Mouse (Mus musculus) adrenal gland, postnatal 4 days (tissue): ENCODE results near the gene Slc17a1. TPM values are rescaled to one million over a fixed set of nuclear protein-coding genes. Genes with fewer than 3 reads are reported as not detected.

Experiments used
- DNase-seq, 2 experiments: peaks; one replicate each; pipeline ENCODE4 v3.0.0; 2021 to 2022; ENCODE audit warnings: low spot score in 2 of 2, mixed read lengths in 2 of 2
- microRNA-seq: library from miRNA; unstranded; fragments of <30 nt; microRNA quantifications from one replicate; pipeline ENCODE4 v1.2.0, GENCODE M21; 2021
- total RNA-seq, 2 experiments: library from RNA; stranded (reverse); gene quantifications; 2 replicates each; pipeline ENCODE4 v1.2.3; 2021

Slc17a1 gene
- total RNA-seq, 2 experiments from 2014 or later = 0.37 to 5.1 TPM

DNA sequence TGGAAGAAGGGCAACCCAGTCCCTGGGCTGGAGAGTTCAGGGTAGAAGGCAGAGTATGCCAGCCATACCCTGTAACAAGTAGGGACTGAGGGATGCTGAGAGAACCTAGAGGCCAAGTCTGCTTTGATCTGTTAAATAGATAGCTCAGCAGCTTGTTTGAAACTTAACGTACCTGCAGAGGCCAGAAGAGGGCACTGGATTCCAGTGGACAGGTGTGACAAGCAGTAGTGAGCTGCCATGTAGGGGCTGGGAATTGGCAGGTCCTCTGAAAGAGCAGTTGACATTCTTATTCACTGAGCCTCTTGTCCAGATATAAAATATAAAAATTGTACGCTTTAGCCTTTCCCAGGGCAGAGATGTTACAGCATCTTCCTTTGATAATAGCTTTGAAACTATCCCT, 75.3 kb downstream of the Slc17a1 start:
- no peak for DNase-seq

Small RNA genes within 50 kb of the gene (microRNA-seq; reads per million reads assigned to microRNA genes)
- gene Gm44344 = not detected

Other genes starting within 250 kb of the Slc17a1 start
- 10 to 100 TPM; 40.6 to 48.5 TPM for gene Hist1h2be, start 246.6 kb upstream of the Slc17a1 start, total RNA-seq
- gene Hist1h1e, start 245.2 kb upstream of the Slc17a1 start, total RNA-seq = 100 to 1,000 TPM; 327 to 388 TPM
- gene Hist1h2ac, start 183.8 kb upstream of the Slc17a1 start, total RNA-seq = 10 to 100 TPM; 13.0 to 15.5 TPM
- 10 to 100 TPM; 92.5 to 95.2 TPM for gene Hist1h2bc, start 183.6 kb upstream of the Slc17a1 start, total RNA-seq
- gene Hist1h1t, start 171.9 kb upstream of the Slc17a1 start, total RNA-seq = 1 to 10 TPM; 1.8 to 2.2 TPM
- 100 to 1,000 TPM; 220 to 275 TPM for gene Hist1h4c, start 169.3 kb upstream of the Slc17a1 start, total RNA-seq
- 10 to 100 TPM; 24.4 to 26.7 TPM for gene Hfe, start 156.9 kb upstream of the Slc17a1 start, total RNA-seq
- 100 to 1,000 TPM; 583 to 655 TPM for gene Hist1h1c, start 128.9 kb upstream of the Slc17a1 start, total RNA-seq
- 100 to 1,000 TPM; 224 to 252 TPM for gene Hist1h3c, start 122.1 kb upstream of the Slc17a1 start, total RNA-seq
- gene Hist1h2bb, start 121.0 kb upstream of the Slc17a1 start, total RNA-seq = 100 to 1,000 TPM; 268 to 325 TPM
- 100 to 1,000 TPM; 457 to 545 TPM for gene Hist1h2ab, start 116.6 kb upstream of the Slc17a1 start, total RNA-seq
- 100 to 1,000 TPM; 526 to 670 TPM for gene Hist1h3b, start 115.5 kb upstream of the Slc17a1 start, total RNA-seq
- 100 to 1,000 TPM; 436 to 510 TPM for gene Hist1h4b, start 110.7 kb upstream of the Slc17a1 start, total RNA-seq
- 100 to 1,000 TPM; 348 to 415 TPM for gene Hist1h4a, start 106.5 kb upstream of the Slc17a1 start, total RNA-seq
- 100 to 1,000 TPM; 459 to 527 TPM for gene Hist1h3a, start 105.4 kb upstream of the Slc17a1 start, total RNA-seq
- 100 to 1,000 TPM; 405 to 481 TPM for gene Hist1h1a, start 104.1 kb upstream of the Slc17a1 start, total RNA-seq
- under 1 TPM in 1 of 2 experiments, not detected in 1; 0.20 TPM for gene Trim38, start 97.8 kb upstream of the Slc17a1 start, total RNA-seq
- gene Slc17a2, start 60.8 kb upstream of the Slc17a1 start, total RNA-seq = 10 to 100 TPM in 1 of 2 experiments, under 1 TPM in 1; 0.53 to 10.9 TPM
- 1 to 10 TPM; 3.3 to 4.8 TPM for gene Slc17a3, start 28.3 kb upstream of the Slc17a1 start, total RNA-seq
- gene Slc17a4, start 47.3 kb downstream of the Slc17a1 start, total RNA-seq = 1 to 10 TPM; 1.4 to 1.8 TPM
- not detected for gene Hist1h2ba, start 66.4 kb downstream of the Slc17a1 start, total RNA-seq
- not detected for gene Hist1h2aa, start 66.7 kb downstream of the Slc17a1 start, total RNA-seq
- gene Scgn, start 123.5 kb downstream of the Slc17a1 start, total RNA-seq = 1 to 10 TPM; 1.2 to 3.0 TPM